In genomic region chr16:90774646-90775045, GRCm38 (mm10) we compare ENCODE assay signal across 11 mouse cellular contexts. TPM values are rescaled to one million over a fixed set of nuclear protein-coding genes. Genes with fewer than 3 reads are reported as not detected.
A peak's percentile ranks its signal among the peaks of the same experiment; 100 is the strongest.
DNase-seq lines count a peak whose midpoint lies in the region.
"Had no signal": no experiment of that assay in that cellular context is flagged by ENCODE, and none has a peak within 500 bp of the region (broad histone marks: within the 10 kb centered on the region; RNA-seq: fewer than 3 reads in every experiment).

No protein-coding gene starts in this region.

- DNase-seq in adrenal gland, adult (ENCODE audit: inconsistent age in 2 of 2, low spot score in 1 of 2), result peak; percentile 65 to 91
- no peak for DNase-seq in adrenal gland, postnatal 25 days
- DNase-seq in adrenal gland, adult 8-10 months, result peak; percentile 46
- no peak for DNase-seq in adrenal gland, adult 18-20 months (ENCODE audit: low spot score in 2 of 2)
- DNase-seq in layer of hippocampus, postnatal 25 days (ENCODE audit: extremely low spot score in 1 of 2, low spot score in 1 of 2), result no peak
- DNase-seq: B cell, adult 2 months; cerebellum, adult 11-12 months; cerebellum, adult 2 months; cerebellum, adult 9-10 months; forebrain, postnatal 0 days had no signal

RNA-seq across cellular contexts. Expression of gene Urb1, which starts 35.6 kb away (rescaled TPM):
- total RNA-seq in adrenal gland, postnatal 25 days (2021), result 14.3 and 17.2 TPM in 2 replicates
- 10 to 100 TPM; 13.5 to 20.2 (median 15.3) TPM for total RNA-seq in adrenal gland, adult 8-10 months (2022)
- total RNA-seq in adrenal gland, adult 18-20 months (2021), result 10 to 100 TPM; 17.6 to 18.2 TPM
- total RNA-seq in layer of hippocampus, postnatal 25 days (2021), result 10 to 100 TPM; 11.5 to 15.6 TPM

RNA-seq across cellular contexts. Expression of gene Mrap, which starts 36.6 kb away (rescaled TPM):
- total RNA-seq in adrenal gland, postnatal 25 days (2021), result 391 and 677 TPM in 2 replicates
- 100 to 1,000 TPM; 200 to 615 (median 376) TPM for total RNA-seq in adrenal gland, adult 8-10 months (2022)
- 1,000 to 10,000 TPM in 1 of 2 experiments, 100 to 1,000 TPM in 1; 510 to 1,113 TPM for total RNA-seq in adrenal gland, adult 18-20 months (2021)
- under 1 TPM in 1 of 2 experiments, not detected in 1; 0.38 TPM for total RNA-seq in layer of hippocampus, postnatal 25 days (2021)
- total RNA-seq: CH12.LX had no signal

RNA-seq across cellular contexts. Expression of gene Mis18a, which starts 47.4 kb away (rescaled TPM):
- total RNA-seq in adrenal gland, postnatal 25 days (2021), result 8.6 and 9.7 TPM in 2 replicates
- 1 to 10 TPM; 5.4 to 7.8 (median 6.1) TPM for total RNA-seq in adrenal gland, adult 8-10 months (2022)
- 1 to 10 TPM; 3.4 to 5.8 TPM for total RNA-seq in adrenal gland, adult 18-20 months (2021)
- 1 to 10 TPM; 7.1 to 9.0 TPM for total RNA-seq in layer of hippocampus, postnatal 25 days (2021)

RNA-seq across cellular contexts. Expression of gene Eva1c, which starts 51.9 kb away (rescaled TPM):
- total RNA-seq in adrenal gland, postnatal 25 days (2021), result 3.1 and 4.1 TPM in 2 replicates
- total RNA-seq in adrenal gland, adult 8-10 months (2022), result 1 to 10 TPM; 4.6 to 7.5 (median 6.1) TPM
- 1 to 10 TPM; 5.2 to 8.2 TPM for total RNA-seq in adrenal gland, adult 18-20 months (2021)
- total RNA-seq in layer of hippocampus, postnatal 25 days (2021), result 1 to 10 TPM; 1.6 TPM
- total RNA-seq: CH12.LX had no signal

Comparison
In these comparisons a context has a peak if more than half of its experiments do, and no peak if none do; other contexts are left out.
1. DNase-seq: peak in adrenal gland, adult (2 of 2) and adrenal gland, adult 8-10 months (single experiment); none in adrenal gland, postnatal 25 days (single experiment), adrenal gland, adult 18-20 months (0 of 2) and layer of hippocampus, postnatal 25 days (0 of 2).
2. RNA of gene Mrap, which starts 36.6 kb away (total RNA-seq): 510 to 1,113 TPM in adrenal gland, adult 18-20 months, 200 to 615 TPM in adrenal gland, adult 8-10 months and 391 to 677 TPM in adrenal gland, postnatal 25 days; 0.38 TPM in layer of hippocampus, postnatal 25 days; every median in the first group is over 100 times any median in the second.